Mouse (Mus musculus): ENCODE data around the gene Zbtb46.
"Not testable (repeated sequence)": the region's sequence is repeated elsewhere in the genome, so short reads cannot be mapped to it uniquely, and the experiment has no call there.

Gene Zbtb46

DNA sequence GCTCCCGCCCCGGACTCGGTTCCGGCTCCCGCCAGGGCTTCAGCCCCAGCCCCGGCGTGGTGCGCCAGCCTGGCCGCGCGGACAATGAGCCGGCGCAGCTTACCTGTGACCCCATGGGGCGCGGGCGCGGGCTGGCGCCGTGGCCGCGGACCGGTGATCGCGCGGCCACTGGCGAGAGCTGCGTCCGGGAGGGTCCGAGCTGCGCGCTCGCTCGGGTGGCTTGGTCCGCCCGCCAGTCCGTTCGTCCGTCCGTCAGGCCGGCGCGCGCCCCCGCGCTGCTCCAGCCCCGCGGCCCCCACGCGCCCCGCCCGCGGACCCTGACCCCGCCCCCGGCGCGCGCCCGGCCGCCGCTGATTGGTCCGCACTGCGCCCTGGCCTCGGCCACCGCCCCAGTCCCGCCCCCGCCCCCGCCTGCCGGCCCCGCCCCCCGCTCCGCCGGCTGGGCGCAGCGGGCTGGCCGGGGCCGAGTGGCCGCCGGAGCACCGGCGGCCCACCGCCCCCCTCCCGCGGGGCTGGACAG lies at the start of gene Zbtb46:
Gene Zbtb46 (minus strand): TSS at position 274 of the 520 bp plus-strand sequence.
- DNase-seq (ENCODE audit: low read depth, low spot score), result peak; percentile 58

DNA sequence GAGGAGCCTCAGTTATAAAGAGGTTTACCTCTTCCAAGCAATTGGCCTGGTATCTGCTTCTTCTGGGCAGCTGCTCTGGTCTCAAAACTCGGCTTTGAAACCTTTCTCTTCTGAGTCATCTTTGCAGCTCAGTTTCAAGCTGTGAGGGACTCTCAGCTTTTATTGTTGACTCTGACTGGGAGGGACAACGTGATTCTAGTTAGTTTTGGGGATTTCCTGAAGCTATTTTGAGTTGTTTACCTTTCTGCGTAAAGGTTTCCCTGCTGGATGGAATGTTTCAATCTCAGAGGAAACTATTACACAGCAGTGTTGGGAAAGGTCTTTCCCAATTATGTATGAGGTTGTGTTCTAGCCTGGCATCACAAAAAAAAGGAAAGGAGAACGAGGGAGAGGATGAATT lies 39.4 kb upstream of the Zbtb46 start:
- no peak for DNase-seq (ENCODE audit: low read depth, low spot score)

DNA sequence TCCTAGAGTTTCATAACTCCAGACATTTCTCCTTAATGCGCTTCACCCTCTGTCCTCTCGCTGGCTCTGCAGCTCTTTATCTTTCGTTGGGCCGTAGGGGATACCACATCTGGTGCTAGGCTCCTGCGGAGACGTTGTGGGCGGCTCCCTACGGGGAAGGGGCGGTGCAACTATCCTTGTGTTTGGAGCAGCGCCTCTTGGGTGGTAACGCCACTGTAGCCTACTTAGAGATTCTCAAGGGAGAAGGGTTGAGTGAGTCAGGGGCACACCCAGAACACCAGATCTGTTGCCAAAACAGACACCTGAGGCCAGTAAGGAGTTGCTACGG lies 38.3 kb upstream of the Zbtb46 start:
- DNase-seq (ENCODE audit: low read depth, low spot score), result peak; percentile 53

DNA sequence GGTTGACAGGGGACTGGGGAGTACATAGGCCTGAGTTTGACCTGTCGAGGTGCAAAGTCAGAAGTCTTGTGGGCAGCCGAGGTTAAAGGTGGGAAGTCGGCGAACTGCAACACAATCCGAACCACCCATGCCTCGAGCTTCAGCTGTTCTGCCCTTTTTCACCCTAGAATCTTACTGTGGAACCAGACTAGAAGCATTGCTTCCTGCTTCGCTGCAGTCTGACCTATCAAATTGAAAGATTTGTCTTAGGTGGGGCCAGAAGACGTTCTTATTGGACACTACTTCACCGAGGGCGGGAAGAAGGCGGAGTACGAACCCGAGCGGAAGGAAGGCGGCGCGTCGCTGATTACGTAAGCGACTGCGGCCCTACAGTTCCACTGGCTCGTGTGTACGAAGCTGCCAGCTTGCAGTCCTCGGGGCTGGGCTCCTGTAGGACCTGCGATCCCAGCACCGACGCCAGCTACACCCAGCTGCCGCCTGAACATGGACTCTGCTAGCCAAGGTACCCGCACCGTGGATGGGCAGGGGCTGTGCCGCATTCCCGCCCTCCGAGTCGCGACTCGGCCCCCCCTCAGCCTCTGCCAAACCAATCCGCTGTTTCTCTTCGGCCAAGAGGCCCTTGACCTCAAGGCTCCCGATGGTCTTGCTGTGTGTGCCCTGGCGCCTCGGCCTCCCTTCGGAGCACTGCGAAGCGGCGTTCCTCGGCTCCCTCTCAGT lies 37.8 kb upstream of the Zbtb46 start, which contains the start of gene Tpd52l2:
Gene Tpd52l2 (plus strand): TSS at position 312 of the 717 bp plus-strand sequence.
- DNase-seq (ENCODE audit: low read depth, low spot score), result peak; percentile 96

DNA sequence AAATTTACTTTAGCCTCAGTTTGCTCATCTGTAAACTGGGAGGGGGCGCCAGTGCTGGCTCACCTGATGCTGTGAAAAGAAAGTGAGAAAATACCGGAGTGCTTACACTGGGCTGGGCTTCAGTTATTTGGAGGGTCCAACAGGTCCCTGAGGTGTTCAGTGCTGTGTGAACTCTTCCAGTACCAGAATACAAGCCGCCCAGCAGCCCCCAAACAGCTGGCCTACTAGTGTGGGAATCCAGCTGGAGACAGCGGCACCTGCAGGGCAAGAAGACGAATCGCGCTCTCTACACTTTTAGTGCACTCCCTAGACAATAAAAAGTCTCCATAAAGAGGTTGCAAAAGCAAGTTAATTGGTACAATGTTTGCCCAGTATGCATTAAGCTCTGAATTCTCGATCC lies 37.1 kb upstream of the Zbtb46 start:
- DNase-seq (ENCODE audit: low read depth, low spot score), result peak; percentile 63

- not testable (repeated sequence) for DNase-seq (ENCODE audit: low read depth, low spot score)
Measured at GRCm38 (mm10) chr2:181495845-181496244, 36.6 kb upstream of the Zbtb46 start.

GRCm38 (mm10) chr2:181494266-181494945 lies 35.2 kb upstream of the Zbtb46 start:
- no peak for DNase-seq (ENCODE audit: low read depth, low spot score)

DNA sequence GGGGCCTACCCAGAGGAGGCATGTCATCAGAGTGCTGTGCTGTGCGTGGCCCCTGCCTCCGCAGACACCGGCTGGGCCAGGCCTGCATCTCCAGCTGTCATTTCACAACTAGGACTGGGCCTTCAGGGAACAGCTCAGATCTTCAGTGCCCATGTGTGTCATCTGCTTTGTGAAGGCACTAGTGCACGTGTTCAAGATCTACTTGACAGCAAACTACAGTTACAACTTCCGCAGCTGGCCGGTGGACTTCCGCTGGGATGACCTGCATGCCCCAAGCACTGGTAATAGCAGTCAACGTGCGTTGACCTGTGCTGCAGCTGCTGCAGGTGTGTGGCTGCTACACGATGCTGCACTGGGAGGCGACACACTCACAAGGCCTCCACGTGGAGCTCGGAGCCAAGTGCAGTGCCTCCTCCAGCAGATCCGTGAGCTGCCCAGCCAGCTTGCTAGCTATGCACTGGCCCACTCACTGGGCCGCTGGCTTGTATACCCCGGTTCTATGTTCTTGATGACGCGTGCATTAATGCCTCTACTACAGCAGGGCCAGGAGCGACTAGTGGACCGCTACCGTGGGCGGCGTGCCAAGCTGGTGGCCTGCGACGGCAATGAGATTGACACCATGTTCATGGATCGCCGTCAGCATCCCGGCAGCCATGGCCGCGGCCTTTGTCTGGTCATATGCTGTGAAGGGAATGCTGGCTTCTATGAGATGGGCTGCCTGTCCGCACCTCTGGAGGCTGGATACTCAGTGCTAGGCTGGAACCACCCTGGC lies 34.1 kb upstream of the Zbtb46 start, which contains the start of gene Abhd16b:
Gene Abhd16b (plus strand): TSS at position 51 of the 772 bp plus-strand sequence.
- DNase-seq (ENCODE audit: low read depth, low spot score), result no peak

DNA sequence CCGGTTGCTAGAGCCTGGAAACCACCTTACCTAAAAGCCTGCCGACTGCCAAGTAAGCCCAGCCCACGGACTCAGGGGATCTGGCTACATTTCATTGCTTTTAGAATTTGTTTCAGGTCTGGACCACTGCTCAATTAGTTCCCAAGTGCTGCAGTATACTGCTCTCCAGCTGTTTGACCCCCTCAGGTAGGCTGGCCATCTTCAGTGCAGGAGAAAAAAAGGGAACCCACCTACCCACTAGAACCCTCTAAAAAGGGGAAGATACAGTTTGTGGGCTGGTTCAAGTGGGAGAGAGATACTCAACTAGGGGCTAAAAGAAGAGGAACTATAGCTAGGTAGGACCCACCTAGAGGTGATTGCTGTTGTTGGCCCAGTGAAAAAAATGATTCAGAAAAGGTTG lies 33.0 kb upstream of the Zbtb46 start:
- no peak for DNase-seq (ENCODE audit: low read depth, low spot score)

DNA sequence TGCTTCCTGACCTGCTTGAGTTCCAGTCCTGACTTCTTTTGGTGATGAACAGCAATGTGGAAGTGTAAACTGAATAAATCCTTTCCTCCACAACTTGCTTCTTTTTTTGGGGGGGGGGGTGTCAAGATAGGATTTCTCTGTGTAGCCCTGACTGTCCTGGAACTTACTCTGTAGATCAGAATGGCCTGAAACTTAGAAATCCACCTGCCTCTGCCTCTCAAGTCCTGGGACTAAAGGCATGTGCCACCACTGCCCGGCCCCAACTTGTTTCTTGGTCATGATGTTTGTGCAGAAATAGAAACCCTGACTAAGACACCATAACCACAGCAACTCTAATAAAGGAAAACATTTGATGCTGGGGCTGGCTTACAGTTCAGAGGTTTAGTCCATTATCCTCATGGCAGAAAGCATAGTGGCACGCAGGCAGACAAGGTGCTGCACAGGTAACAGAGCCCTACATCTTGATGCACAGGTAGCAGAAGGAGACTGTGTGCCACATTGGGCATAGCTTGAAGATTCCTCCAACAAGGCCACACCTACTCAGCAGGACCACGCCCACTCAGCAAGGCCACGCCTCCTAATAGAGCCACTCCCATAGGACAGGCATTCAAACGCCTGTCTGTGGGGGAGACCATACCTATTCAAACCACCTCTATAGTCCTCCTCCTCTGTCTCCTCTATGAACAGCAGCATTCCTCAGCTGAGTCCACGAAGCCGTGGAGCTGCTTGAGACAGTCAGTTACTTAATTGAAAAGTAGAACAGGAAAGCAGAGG lies 32.4 kb upstream of the Zbtb46 start:
- DNase-seq (ENCODE audit: low read depth, low spot score), result no peak

DNA sequence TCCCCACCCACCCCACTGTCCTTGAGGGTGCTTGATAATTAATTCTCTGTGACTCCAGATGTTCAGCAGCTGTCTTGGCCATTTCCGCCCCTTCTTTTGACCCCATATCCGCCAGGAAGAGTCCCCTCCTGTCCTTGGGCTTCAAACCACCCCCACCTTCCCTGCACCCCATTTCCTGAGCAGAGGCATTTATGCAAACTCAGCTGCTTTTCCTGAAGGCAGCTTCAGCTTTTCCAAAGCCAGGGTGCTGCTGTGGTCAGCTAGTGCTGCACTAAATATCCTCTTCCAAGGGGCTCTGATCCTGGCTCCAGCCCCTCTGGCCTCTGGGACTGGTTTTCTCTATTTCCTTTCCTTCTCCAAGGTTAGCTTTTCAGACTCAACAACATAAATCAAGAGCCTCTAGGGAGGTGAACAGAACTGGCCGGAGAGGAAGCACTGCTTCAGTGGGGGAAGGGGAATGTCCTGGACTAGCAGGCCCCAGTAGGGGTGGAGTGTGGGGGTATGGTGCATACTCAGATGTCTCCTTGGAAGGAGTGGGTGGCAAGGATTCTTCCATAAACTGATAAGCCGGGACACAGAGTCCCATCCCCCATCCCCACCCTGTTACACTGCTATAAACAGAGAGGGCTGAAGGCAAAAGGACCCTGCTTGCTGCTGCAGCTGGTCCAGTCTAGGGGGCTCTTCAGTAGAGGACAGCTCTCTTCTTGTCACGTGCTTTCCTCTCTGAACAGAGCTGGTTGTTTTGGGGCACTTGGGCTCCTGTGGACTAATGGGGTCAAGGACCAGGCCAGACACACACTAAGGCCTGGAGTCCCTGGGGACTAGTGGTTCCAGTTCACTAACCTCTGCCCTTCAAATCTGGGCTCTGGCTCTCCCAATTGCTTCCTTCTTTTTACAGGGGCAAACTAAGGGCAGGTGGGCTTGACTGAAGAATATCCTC lies 28.4 kb upstream of the Zbtb46 start:
- peak; percentile 34 for DNase-seq (ENCODE audit: low read depth, low spot score)

- DNase-seq (ENCODE audit: low read depth, low spot score), result no peak
Measured at GRCm38 (mm10) chr2:181485741-181486140, 26.5 kb upstream of the Zbtb46 start.

- DNase-seq (ENCODE audit: low read depth, low spot score), result no peak
Measured at GRCm38 (mm10) chr2:181484456-181485233, 25.4 kb upstream of the Zbtb46 start.

DNA sequence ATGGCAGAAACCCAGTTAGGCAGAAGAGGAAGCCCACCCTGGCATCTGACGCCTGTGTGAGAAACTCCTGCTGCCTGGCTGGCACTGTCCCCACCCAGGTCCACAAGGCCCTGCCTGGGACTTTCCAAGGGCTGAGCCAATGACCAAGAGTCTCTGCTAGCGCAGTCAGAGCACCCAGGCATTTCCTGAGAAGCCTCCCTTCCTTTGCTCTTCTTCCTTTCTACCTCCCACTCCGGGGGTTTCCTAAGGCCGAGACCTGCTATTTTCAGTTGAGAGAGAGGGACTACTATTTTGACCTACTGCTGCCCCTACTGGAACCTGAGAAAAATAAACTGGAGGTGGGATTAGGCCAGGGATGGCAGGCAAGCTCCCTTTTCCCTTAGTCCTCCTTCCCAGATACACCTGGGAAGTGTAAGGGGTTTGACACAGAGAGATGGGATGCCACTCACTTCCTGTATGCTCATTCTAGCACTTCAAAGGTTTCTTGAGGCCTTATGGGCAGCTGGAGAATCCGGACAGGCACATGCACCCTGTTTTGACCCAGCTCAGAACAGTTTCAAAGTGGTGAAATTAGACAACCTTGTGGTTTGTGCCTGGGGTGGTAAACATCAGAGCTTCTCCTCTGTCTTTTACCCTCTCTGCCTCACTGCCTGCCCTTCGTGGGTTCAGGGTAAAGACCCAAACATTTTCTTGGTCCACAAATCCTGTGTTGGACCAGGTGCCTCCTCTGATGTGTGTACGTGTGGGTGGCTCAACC lies 24.5 kb upstream of the Zbtb46 start:
- DNase-seq (ENCODE audit: low read depth, low spot score), result no peak

DNA sequence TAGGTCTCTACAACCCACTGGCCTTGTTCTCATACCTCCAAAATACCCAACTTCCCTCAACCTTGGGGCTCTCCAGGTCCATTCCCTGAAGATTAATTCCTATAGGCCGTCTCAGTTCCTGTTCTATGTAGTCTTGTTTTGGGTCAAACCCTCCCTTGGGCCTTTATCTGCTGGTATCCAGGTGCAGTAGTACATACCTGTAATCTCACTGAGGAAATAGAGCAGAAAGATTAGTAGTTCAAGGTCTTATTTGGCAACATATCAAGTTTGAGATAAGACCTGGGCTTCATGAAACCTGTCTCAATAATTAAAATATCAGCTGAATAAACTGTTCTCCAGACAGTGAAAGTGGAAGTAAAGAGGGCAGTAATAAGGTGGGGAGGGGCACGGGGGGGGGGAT lies 23.9 kb upstream of the Zbtb46 start:
- DNase-seq (ENCODE audit: low read depth, low spot score), result no peak

GRCm38 (mm10) chr2:181472256-181472827 lies 13.1 kb upstream of the Zbtb46 start:
- no peak for DNase-seq (ENCODE audit: low read depth, low spot score)

- DNase-seq (ENCODE audit: low read depth, low spot score), result no peak
Measured at GRCm38 (mm10) chr2:181471246-181471645, 12.0 kb upstream of the Zbtb46 start.

DNA sequence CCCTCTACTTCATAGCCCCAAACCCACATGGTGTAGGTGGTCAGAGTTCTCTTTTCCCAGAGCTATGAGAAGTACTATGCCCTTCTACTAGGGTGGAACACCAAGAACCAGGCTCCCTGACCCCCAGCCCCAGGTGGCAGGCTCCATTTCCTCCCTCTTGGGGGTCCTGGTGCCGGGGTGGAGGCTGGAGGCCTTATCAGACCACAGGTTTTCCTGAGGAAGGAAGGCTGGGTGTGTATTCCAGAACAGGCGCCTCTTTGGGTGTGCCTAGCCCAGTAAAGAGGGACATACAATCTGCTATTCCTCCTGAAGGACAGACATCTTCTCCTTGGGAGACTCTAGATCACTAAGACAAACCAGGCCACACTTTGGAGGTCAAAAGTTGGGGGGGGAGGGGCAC lies 11.1 kb upstream of the Zbtb46 start:
- no peak for DNase-seq (ENCODE audit: low read depth, low spot score)

Measured in forelimb bud, embryonic 11.5 days (tissue).